Mouse (Mus musculus): Measurements from ENCODE around the gene Fmo4. TPM values are rescaled to one million over a fixed set of nuclear protein-coding genes. Genes with fewer than 3 reads are reported as not detected.
"Not testable (repeated sequence)": the region's sequence is repeated elsewhere in the genome, so short reads cannot be mapped to it uniquely, and the experiment has no call there.

Fmo4 gene
- polyA plus RNA-seq, 1 experiment, result 0.13 TPM

DNA sequence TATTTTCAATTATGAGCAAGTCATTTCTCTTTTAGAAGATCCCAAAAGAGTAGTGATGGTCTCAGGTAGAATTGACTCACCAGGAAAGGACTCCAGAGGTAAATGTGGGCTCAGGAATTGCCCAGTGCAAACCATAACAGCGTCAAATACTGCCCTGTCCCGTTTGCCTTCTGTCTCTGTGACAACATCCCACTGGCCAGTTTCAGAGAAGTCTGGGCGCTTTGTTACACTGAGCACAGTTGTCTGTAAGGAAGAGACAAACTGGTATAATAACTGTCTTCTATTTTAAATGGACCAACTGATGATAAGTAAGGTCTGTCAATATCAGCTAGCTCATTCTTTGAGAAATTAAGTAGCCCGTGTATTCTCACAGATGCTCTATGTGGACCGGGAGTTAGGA, 6.3 kb downstream of the Fmo4 start:
- H3K4me1 ChIP-seq (ENCODE audit: control insufficient read depth, insufficient read depth, low read length), result no peaks in the 10 kb centered on the region
- TF ChIP-seq POLR2A (IDR thresholded peaks at IDR 0.05; ENCODE audit: extremely low read depth, insufficient read depth, low read length), result no peak
- TF ChIP-seq CTCF (IDR thresholded peaks at IDR 0.05; ENCODE audit: extremely low read depth, insufficient read depth, low read length), result no peak
- no peak overlapping the region for H3K4me3 ChIP-seq (ENCODE audit: insufficient read depth, low read length)
- no peak overlapping the region for H3K27ac ChIP-seq (ENCODE audit: insufficient read depth, low read length)

DNA sequence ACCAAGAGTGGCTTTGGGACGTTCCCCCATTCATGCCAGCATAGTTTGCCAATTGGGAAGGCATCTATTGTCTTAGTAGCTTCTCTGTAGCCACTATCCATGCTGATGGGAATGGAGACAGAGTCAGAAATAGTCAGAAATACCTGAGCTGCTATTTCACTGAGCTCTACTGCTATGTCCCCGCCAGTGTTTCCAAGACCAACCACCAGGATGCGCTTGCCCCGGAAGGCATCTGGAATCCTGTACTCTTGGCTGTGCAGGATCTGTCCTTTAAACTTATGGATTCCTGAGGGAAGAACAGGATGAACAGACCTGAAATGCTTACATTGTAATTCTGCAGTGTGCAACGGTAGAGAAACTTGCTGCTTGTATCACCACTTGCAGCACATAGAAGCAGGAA, 8.8 kb downstream of the Fmo4 start:
- H3K27ac ChIP-seq (ENCODE audit: insufficient read depth, low read length), result no peak overlapping the region
- H3K4me1 ChIP-seq (ENCODE audit: control insufficient read depth, insufficient read depth, low read length), result no peaks in the 10 kb centered on the region
- H3K4me3 ChIP-seq (ENCODE audit: insufficient read depth, low read length), result no peak overlapping the region
- TF ChIP-seq CTCF (IDR thresholded peaks at IDR 0.05; ENCODE audit: extremely low read depth, insufficient read depth, low read length), result no peak
- no peak for TF ChIP-seq POLR2A (IDR thresholded peaks at IDR 0.05; ENCODE audit: extremely low read depth, insufficient read depth, low read length)

DNA sequence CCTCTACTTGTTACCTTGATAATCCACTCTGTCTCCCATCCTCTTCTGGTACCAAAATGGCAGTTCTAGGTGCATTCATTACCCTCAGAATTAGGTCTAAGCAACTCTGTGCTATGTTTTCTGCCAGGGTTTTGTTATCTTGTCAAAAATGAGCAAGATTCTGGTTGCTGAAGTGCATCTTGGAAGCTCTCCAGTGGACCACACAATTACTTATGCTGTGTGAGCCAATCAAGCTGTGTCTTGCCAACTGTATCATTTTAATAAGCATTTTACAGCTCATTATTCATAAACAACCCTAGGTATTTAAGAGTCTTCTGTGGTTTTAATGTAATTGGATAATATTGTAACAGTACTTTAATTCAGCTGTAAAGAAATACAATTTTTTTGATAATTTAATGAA, 17.3 kb downstream of the Fmo4 start:
- H3K4me1 ChIP-seq (ENCODE audit: control insufficient read depth, insufficient read depth, low read length), result no peaks in the 10 kb centered on the region
- no peak overlapping the region for H3K4me3 ChIP-seq (ENCODE audit: insufficient read depth, low read length)
- H3K27ac ChIP-seq (ENCODE audit: insufficient read depth, low read length), result no peak overlapping the region
- TF ChIP-seq POLR2A (IDR thresholded peaks at IDR 0.05; ENCODE audit: extremely low read depth, insufficient read depth, low read length) (no peak), CTCF (IDR thresholded peaks at IDR 0.05; ENCODE audit: extremely low read depth, insufficient read depth, low read length) (no peak)

DNA sequence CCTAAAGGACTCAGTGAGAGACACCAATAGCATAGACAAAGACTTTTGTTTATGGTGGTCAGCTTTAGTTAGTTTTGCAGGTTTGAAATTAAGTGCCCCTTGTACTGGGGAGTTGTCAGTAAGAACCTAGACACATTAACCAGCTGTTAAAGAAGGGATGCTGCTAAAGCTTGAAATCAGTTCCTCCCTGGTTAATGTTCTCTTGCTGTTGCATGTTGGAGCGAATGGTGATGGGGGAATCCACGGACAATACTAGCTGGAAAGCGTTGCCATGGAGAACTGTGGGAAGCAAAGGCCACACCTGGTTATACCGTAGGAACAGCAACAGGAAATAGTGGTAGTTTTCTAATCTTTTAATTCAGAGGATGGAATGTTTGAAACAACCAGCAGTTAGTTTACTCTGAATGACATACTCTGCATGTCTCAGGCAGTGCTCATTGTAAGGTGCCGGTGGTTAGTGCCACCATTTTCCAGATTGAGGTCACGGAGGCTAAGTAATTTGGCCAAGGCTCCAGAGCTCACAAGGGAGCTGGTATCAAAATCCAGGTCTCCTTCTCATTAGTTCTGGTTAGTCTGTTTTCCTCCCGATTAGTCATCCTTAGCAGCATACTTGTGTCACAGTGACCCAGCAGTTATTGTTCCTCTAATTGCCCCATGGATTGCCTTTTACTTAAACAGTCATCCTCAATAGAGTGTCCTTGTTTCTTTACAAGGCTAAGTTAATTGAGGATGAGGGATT, 21.3 kb downstream of the Fmo4 start:
- H3K4me3 ChIP-seq (ENCODE audit: insufficient read depth, low read length), result no peak overlapping the region
- no peak for TF ChIP-seq CTCF (IDR thresholded peaks at IDR 0.05; ENCODE audit: extremely low read depth, insufficient read depth, low read length)
- TF ChIP-seq POLR2A (IDR thresholded peaks at IDR 0.05; ENCODE audit: extremely low read depth, insufficient read depth, low read length), result no peak
- no peak overlapping the region for H3K27ac ChIP-seq (ENCODE audit: insufficient read depth, low read length)
- H3K4me1 ChIP-seq (ENCODE audit: control insufficient read depth, insufficient read depth, low read length), result no peaks in the 10 kb centered on the region

DNA sequence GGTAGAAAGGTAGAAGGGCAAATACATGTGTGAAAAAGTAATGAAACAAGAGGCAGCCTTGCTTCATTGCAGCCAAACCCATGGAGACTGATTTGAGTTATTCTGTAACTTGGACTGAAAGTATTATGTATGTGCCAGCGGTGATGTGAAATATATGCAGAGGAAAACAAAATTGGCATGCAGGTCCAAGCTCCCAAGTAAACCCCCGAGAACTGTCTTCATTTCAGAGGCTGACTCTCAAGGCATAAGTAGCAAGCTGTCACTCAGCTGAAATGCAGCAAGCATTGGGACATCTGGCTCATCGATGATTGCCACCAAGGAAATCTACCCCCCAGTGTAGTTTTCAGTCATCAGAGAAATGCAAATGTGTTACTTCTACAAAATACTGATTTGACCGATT, 28.6 kb downstream of the Fmo4 start:
- no peak for TF ChIP-seq CTCF (IDR thresholded peaks at IDR 0.05; ENCODE audit: extremely low read depth, insufficient read depth, low read length)
- no peak overlapping the region for H3K27ac ChIP-seq (ENCODE audit: insufficient read depth, low read length)
- no peaks in the 10 kb centered on the region for H3K4me1 ChIP-seq (ENCODE audit: control insufficient read depth, insufficient read depth, low read length)
- no peak overlapping the region for H3K4me3 ChIP-seq (ENCODE audit: insufficient read depth, low read length)

DNA sequence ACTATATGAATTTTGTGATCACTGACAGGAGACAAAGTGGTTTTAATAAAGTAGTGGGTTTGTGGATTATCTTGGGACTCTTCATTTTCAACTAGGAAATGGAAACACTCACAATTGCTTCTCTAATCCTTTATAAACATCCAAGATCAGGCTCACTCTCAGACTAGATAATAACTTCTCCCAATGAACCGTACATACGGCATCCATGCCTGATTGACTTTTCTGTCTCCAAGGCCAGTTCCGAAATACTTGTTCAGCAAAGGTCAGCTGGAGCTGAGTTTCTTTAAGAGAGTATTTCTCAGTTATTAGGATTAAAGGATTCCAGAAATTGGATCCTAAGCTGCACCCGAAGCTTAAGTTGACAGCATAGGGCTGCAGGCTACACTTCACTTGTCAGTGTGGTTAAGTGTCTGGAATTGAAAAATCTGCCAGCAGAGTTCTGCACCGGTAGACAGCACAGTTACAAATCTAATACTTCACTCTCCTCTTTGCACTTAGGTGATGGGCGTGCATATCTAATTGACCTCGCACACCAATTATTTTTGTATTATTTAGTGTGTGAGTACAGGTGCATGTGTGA, 30.0 kb downstream of the Fmo4 start:
- Histone ChIP-seq H3K4me3 (ENCODE audit: insufficient read depth, low read length) (no peak overlapping the region), H3K4me1 (ENCODE audit: control insufficient read depth, insufficient read depth, low read length) (no peaks in the 10 kb centered on the region), H3K27ac (ENCODE audit: insufficient read depth, low read length) (no peak overlapping the region)
- TF ChIP-seq CTCF (IDR thresholded peaks at IDR 0.05; ENCODE audit: extremely low read depth, insufficient read depth, low read length) (no peak), POLR2A (IDR thresholded peaks at IDR 0.05; ENCODE audit: extremely low read depth, insufficient read depth, low read length) (no peak)

DNA sequence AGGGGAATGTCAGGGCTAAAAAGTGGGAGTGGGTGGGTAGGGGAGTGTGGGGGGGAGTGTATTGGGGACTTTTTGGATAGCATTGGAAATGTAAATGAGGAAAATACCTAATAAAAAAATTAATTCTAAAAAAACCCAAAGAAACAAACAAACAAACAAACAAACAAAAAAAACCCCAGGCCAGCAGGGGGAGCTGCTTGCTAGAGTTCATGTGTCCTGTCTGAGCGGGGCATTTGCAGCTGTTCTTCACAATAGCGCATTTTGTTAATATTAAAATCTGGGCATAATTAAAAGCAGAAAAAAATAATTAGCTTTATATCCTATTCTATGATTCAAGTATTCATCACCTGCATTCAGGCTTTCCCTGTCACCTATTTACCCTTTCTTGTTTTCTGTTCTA, 32.7 kb downstream of the Fmo4 start:
- not testable (repeated sequence) for H3K27ac ChIP-seq (ENCODE audit: insufficient read depth, low read length); H3K4me3 ChIP-seq (ENCODE audit: insufficient read depth, low read length); H3K4me1 ChIP-seq (ENCODE audit: control insufficient read depth, insufficient read depth, low read length)

DNA sequence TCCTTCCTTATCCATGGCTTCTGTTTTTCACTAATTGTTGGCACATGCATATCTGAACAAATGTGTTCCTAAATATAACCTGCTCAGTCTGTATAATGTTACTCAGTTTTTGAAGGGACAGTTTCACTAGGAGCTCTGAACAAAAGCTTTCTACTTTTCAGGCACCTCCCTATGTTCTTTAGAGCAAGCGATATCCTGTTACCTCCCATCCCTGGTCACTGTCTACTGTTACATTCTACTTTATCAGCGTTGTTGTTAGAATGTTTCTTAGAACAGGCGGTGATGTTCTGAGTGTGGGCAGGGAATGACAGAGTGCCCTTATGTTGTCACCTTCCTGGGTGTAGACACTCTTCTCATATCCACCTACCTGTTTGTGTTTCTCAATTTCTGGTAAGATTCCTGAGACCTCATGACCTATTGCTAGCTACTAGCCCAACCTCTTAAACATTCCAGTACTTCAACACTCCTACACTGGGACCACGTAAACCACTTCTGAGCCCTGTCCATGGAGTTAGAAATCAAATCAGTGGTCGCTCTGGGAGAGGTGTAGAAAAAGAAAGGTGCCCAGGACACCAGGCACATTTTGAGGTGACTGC, 35.7 kb downstream of the Fmo4 start:
- TF ChIP-seq CTCF (IDR thresholded peaks at IDR 0.05; ENCODE audit: extremely low read depth, insufficient read depth, low read length) (no peak), POLR2A (IDR thresholded peaks at IDR 0.05; ENCODE audit: extremely low read depth, insufficient read depth, low read length) (no peak)
- no peak overlapping the region for H3K4me3 ChIP-seq (ENCODE audit: insufficient read depth, low read length)

DNA sequence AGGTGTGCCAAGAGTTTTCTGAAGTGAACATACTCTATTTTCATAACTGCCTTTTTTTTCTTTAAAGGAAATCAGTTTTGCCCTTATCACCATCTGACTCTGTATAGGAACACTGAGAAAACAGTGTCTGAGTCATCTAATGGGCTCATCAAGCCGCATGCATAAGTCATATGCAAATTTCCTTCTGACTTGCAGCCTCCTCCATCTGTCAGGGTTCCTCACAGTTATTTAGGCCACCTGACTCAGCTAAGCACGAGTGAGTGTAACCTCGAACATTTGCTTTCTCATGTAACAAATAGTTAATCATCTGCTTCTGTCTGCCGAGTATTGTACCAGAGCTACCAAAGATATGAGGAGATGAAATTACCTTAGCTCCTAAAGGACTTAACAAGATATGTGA, 40.1 kb downstream of the Fmo4 start:
- H3K27ac ChIP-seq (ENCODE audit: insufficient read depth, low read length), result no peak overlapping the region
- no peak overlapping the region for H3K4me3 ChIP-seq (ENCODE audit: insufficient read depth, low read length)
- no peaks in the 10 kb centered on the region for H3K4me1 ChIP-seq (ENCODE audit: control insufficient read depth, insufficient read depth, low read length)
- no peak for TF ChIP-seq CTCF (IDR thresholded peaks at IDR 0.05; ENCODE audit: extremely low read depth, insufficient read depth, low read length)
- TF ChIP-seq POLR2A (IDR thresholded peaks at IDR 0.05; ENCODE audit: extremely low read depth, insufficient read depth, low read length), result no peak

More for the DNA sequence above, 35.7 kb downstream of the Fmo4 start:
- Histone ChIP-seq H3K27ac (ENCODE audit: insufficient read depth, low read length) (no peak overlapping the region), H3K4me1 (ENCODE audit: control insufficient read depth, insufficient read depth, low read length) (no peaks in the 10 kb centered on the region)

DNA sequence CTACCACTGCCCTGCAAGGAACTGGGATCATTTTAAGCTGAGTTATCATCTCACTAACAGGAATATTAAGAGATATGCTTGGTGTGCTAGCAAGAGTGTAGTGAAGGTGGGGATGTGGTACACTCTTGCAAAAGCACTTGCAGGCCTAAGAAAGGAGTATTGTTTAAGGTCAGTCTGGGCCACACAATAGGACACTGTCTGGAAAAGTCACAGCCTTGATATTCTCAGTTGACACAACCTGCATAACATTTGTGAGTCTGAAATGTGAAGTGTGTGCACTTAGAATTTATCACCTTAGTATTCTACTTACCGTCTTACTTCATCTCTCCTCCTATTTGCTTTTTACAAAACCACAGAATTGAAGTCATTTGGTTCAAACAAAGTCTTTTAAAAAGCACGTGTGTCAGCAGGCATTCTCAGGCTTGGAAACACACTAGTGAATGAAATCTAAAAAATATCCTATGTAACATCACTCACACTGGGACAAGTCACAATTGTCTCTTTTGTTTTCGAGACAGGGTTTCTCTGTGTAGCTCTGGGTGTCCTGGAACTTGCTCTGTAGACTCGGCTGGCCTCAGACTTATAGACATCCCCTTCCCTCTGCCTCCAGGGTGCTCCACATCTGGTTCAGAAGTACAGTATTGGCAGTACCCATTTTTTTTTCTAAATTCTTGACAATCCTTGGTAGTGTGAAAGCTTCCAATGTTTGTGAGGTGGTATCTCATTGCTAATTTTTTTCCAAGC, 42.0 kb downstream of the Fmo4 start:
- TF ChIP-seq CTCF (IDR thresholded peaks at IDR 0.05; ENCODE audit: extremely low read depth, insufficient read depth, low read length) (no peak), POLR2A (IDR thresholded peaks at IDR 0.05; ENCODE audit: extremely low read depth, insufficient read depth, low read length) (no peak)
- Histone ChIP-seq H3K27ac (ENCODE audit: insufficient read depth, low read length) (no peak overlapping the region), H3K4me1 (ENCODE audit: control insufficient read depth, insufficient read depth, low read length) (no peaks in the 10 kb centered on the region)

More for the DNA sequence above, 42.0 kb downstream of the Fmo4 start:
- no peak overlapping the region for H3K4me3 ChIP-seq (ENCODE audit: insufficient read depth, low read length)

Measured in cortical plate, adult 2 months (tissue).